Mouse (Mus musculus) megakaryocyte-erythroid progenitor cell, adult 5 weeks (primary cell): ENCODE data around the gene Cckbr. TPM values are rescaled to one million over a fixed set of nuclear protein-coding genes. Genes with fewer than 3 reads are reported as not detected.

Source experiments
- polyA plus RNA-seq: library from polyadenylated mRNA; stranded (reverse); fragments of >175 nt; gene quantifications from 2 replicates; pipeline ENCODE4 v1.2.3, GENCODE M21; 2012

Cckbr gene
- polyA plus RNA-seq, result not detected in 2 replicates

GRCm38 (mm10) chr7:105425424-105426043 is at the start of gene Cckbr:
Gene Cckbr, plus strand, starts transcription at chr7:105425731.

GRCm38 (mm10) chr7:105399935-105400624 is 25.5 kb upstream of the Cckbr start, which contains the start of gene Fam160a2:
Gene Fam160a2, minus strand, starts transcription at chr7:105400054.

GRCm38 (mm10) chr7:105404268-105404667 is 21.3 kb upstream of the Cckbr start, which contains the start of gene Cnga4:
Gene Cnga4, plus strand, starts transcription at chr7:105404568.

GRCm38 (mm10) chr7:105481505-105482411 is 56.2 kb downstream of the Cckbr start, which contains the start of gene Cavin3:
Gene Cavin3, minus strand, starts transcription at chr7:105482300.

Other genes starting within 250 kb of the Cckbr start
- 0.06 TPM in 1 of 2 replicates, not detected in the other for gene Olfr685, start 239.7 kb upstream of the Cckbr start, polyA plus RNA-seq
- gene Olfr686, start 218.2 kb upstream of the Cckbr start, polyA plus RNA-seq, result not detected in 2 replicates
- gene Olfr688, start 137.6 kb upstream of the Cckbr start, polyA plus RNA-seq, result not detected in 2 replicates
- not detected in 2 replicates for gene Olfr689, start 114.6 kb upstream of the Cckbr start, polyA plus RNA-seq
- gene Olfr690, start 91.6 kb upstream of the Cckbr start, polyA plus RNA-seq, result not detected in 2 replicates
- gene Olfr691, start 83.5 kb upstream of the Cckbr start, polyA plus RNA-seq, result not detected in 2 replicates
- not detected in 2 replicates for gene Olfr692, start 57.5 kb upstream of the Cckbr start, polyA plus RNA-seq
- not detected in 2 replicates for gene Gm5901, start 50.7 kb upstream of the Cckbr start, polyA plus RNA-seq
- 41.2 and 52.9 TPM in 2 replicates for gene Fam160a2, start 25.7 kb upstream of the Cckbr start, polyA plus RNA-seq
- 0.06 TPM in 1 of 2 replicates, not detected in the other for gene Cnga4, start 21.2 kb upstream of the Cckbr start, polyA plus RNA-seq
- gene Cavin3, start 56.6 kb downstream of the Cckbr start, polyA plus RNA-seq, result 2.5 and 4.2 TPM in 2 replicates
- gene Smpd1, start 128.6 kb downstream of the Cckbr start, polyA plus RNA-seq, result 18.2 and 20.3 TPM in 2 replicates
- 0.54 and 1.1 TPM in 2 replicates for gene Apbb1, start 155.9 kb downstream of the Cckbr start, polyA plus RNA-seq
- not detected in 2 replicates for gene Hpx, start 174.4 kb downstream of the Cckbr start, polyA plus RNA-seq
- gene Trim3, start 207.8 kb downstream of the Cckbr start, polyA plus RNA-seq, result 10.2 and 10.6 TPM in 2 replicates
- 178 and 270 TPM in 2 replicates for gene Timm10b, start 214.3 kb downstream of the Cckbr start, polyA plus RNA-seq
- 80.3 and 83.8 TPM in 2 replicates for gene Arfip2, start 214.7 kb downstream of the Cckbr start, polyA plus RNA-seq
- 87.9 and 116 TPM in 2 replicates for gene Gm45799, start 214.8 kb downstream of the Cckbr start, polyA plus RNA-seq
- 0.23 and 0.38 TPM in 2 replicates for gene Dnhd1, start 225.1 kb downstream of the Cckbr start, polyA plus RNA-seq